Mouse (Mus musculus): ENCODE results near the gene Hccs. TPM values are rescaled to one million over a fixed set of nuclear protein-coding genes. Genes with fewer than 3 reads are reported as not detected.
A peak's percentile ranks its signal among the peaks of the same experiment; 100 is the strongest.

Hccs gene
- polyA plus RNA-seq (2012; rRNA removed) (21.4 and 21.7 TPM in 2 replicates), polyA plus RNA-seq (2014; fragmentation: Nextera tagmentation; extraction: Ambion mirVana) (30.9 and 33.4 TPM in 2 replicates)

DNA sequence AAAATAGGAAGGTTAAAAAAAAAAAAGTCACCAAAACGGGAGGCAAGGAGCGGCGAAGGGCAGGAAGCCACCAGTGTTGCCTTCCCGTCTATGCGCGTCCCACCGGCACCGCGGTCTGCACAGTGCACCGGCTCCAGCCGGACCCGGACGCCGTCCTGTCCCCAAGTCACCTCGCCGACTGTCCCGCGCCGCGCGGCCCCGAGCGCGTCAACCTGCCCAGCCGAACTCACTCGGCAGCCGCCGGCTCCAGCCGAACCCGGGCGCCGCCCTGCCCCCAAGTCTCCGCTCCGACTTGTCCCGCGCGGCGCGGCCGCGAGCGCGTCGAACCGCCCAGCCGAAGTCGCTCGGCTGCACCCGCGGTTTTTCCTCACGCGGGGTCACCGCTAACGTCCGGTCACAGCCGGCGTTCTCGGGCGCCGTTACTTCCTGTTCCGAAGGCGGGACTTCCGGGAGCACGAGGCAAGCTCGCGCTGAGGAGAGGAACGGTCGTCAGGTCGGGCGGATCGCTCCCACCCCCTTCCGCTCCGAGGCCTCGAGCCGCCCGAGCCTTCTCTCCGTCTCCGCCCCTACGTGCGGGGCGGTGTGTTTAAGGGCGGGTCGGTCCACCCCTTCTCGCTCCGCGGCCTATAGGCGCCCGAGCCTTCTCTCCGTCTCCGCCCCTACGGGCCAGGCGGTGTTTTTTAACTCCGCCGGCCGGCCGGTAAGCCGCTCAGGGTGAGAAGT is at the start of gene Hccs:
Hccs (minus strand) TSS at position 428 of the 723 bp plus-strand sequence.
- Histone ChIP-seq H3K27ac (replicated peaks; ENCODE audit: low read depth, low read length) (peak within 1 kb of the TSS; percentile 72), H3K9ac (ENCODE audit: low read depth, low read length, severe bottlenecking) (peak within 1 kb of the TSS; percentile 77), H3K27me3 (ENCODE audit: control insufficient read depth, insufficient read depth, low read length) (no peaks in the 10 kb centered on the region), H3K4me1 (ENCODE audit: control insufficient read depth, insufficient read depth, low read length) (peaks cover 2% of the 10 kb centered on the region; the same call in 1 of the 2 replicates), H3K9me3 (ENCODE audit: control insufficient read depth, low read length) (no peaks in the 10 kb centered on the region), H3K36me3 (ENCODE audit: control insufficient read depth, insufficient read depth, low read length) (peaks cover 6% of the 10 kb centered on the region; the same call in 1 of the 2 replicates), H3K4me3 (replicated peaks; ENCODE audit: low read length) (peak within 1 kb of the TSS; percentile 56), H3K4me2 (replicated peaks; ENCODE audit: low read depth, low read length, severe bottlenecking) (peak within 1 kb of the TSS; percentile 51)
- DNase-seq (ENCODE audit: low spot score) = peak; percentile 90
- WGBS = 26% methylated on average over 65 of the region's 97 CpGs
- TF ChIP-seq POLR2A (IDR thresholded peaks at IDR 0.05; ENCODE audit: borderline replicate concordance, extremely low read depth, insufficient read depth, insufficient read length) = 0 out of 2 replicates have a peak, but pooled peaks have one; percentile 9
- peak; percentile 99 for ATAC-seq (ENCODE audit: low FRiP score, low read depth)

DNA sequence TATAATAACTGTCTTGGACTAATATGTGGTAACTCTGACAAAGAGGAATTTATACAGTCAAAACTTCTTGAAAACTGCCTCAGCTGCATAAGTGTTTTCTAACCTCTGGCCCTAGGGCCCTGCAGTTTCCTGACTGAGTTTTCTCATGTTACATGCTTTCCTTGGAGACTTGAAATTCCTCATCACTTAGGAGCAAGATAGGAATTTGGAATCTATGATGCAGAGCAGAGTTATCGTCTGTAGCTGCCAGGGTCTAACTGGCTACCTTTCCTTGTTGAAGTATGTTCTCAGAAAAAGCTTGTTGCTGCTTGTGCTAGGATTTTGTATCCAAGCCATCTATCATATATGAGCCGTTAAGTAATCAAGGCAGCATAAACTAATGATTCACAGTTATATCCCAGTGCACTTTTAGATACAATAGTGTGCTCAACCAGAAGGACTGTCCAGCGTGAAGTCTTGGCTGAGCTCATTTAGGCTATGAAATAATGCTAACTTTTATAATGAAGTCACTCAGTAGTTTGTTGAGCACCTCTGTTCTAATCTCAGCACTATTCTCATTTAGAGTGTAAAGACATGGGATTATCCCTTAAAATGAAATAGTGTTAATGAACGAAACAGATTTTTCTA is 37.1 kb upstream of the Hccs start:
- Histone ChIP-seq H3K4me1 (ENCODE audit: control insufficient read depth, insufficient read depth, low read length) (no peaks in the 10 kb centered on the region), H3K27me3 (ENCODE audit: control insufficient read depth, insufficient read depth, low read length) (no peaks in the 10 kb centered on the region), H3K4me3 (replicated peaks; ENCODE audit: low read length) (no peak overlapping the region), H3K36me3 (ENCODE audit: control insufficient read depth, insufficient read depth, low read length) (no peaks in the 10 kb centered on the region), H3K9ac (ENCODE audit: low read depth, low read length, severe bottlenecking) (no peak overlapping the region), H3K27ac (replicated peaks; ENCODE audit: low read depth, low read length) (no peak overlapping the region), H3K9me3 (ENCODE audit: control insufficient read depth, low read length) (no peaks in the 10 kb centered on the region), H3K4me2 (replicated peaks; ENCODE audit: low read depth, low read length, severe bottlenecking) (no peak overlapping the region)
- no peak for TF ChIP-seq POLR2A (IDR thresholded peaks at IDR 0.05; ENCODE audit: borderline replicate concordance, extremely low read depth, insufficient read depth, insufficient read length)
- ATAC-seq (ENCODE audit: low FRiP score, low read depth) (no peak), DNase-seq (ENCODE audit: low spot score) (peak; percentile 4)
- 75% methylated on average over 4 of the region's 4 CpGs for WGBS

DNA sequence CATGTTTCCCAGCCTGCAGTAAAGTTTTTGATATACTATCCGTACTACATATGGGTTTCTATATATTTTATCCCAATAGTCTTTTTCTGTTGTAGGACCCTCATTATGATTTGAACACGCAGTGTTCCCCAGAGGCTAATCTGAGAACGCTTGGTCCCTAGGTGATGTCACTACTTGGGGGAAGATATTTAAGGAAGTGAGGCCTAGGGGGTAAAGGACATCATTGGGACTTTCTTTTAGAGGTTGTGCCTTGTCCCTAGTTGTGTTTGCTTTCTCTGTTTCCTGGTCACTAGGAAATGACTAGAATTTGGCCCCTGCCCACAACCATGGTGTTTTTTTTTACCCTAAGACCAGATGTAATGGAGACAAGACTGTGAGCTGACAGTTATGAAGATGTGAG is 18.0 kb upstream of the Hccs start:
- ATAC-seq (ENCODE audit: low FRiP score, low read depth) (no peak), DNase-seq (ENCODE audit: low spot score) (no peak)
- 67% methylated on average over 3 of the region's 3 CpGs for WGBS
- Histone ChIP-seq H3K27ac (replicated peaks; ENCODE audit: low read depth, low read length) (no peak overlapping the region), H3K4me2 (replicated peaks; ENCODE audit: low read depth, low read length, severe bottlenecking) (no peak overlapping the region), H3K4me3 (replicated peaks; ENCODE audit: low read length) (no peak overlapping the region), H3K9ac (ENCODE audit: low read depth, low read length, severe bottlenecking) (no peak overlapping the region), H3K36me3 (ENCODE audit: control insufficient read depth, insufficient read depth, low read length) (no peaks in the 10 kb centered on the region), H3K27me3 (ENCODE audit: control insufficient read depth, insufficient read depth, low read length) (no peaks in the 10 kb centered on the region), H3K9me3 (ENCODE audit: control insufficient read depth, low read length) (no peaks in the 10 kb centered on the region), H3K4me1 (ENCODE audit: control insufficient read depth, insufficient read depth, low read length) (no peaks in the 10 kb centered on the region)
- TF ChIP-seq POLR2A (IDR thresholded peaks at IDR 0.05; ENCODE audit: borderline replicate concordance, extremely low read depth, insufficient read depth, insufficient read length) = no peak

DNA sequence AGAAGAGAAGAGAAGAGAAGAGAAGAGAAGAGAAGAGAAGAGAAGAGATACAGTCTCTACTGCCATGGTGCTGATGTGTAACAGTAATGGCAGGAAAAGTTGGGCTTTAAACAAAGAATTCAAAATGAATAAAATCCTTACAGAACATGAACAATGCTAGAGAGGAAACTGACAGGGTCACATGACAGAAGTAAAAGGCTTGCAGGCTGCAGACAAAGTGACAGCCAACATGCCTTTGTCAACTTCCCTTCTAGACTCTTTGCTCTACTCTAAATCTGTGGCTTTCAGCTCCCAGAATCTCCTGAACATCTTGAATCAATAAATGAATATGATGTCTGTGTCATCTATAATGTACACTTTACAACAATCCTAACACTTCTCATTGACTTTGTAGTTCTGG is 17.4 kb upstream of the Hccs start:
- Histone ChIP-seq H3K4me2 (replicated peaks; ENCODE audit: low read depth, low read length, severe bottlenecking) (no peak overlapping the region), H3K27ac (replicated peaks; ENCODE audit: low read depth, low read length) (no peak overlapping the region), H3K4me3 (replicated peaks; ENCODE audit: low read length) (no peak overlapping the region), H3K9me3 (ENCODE audit: control insufficient read depth, low read length) (no peaks in the 10 kb centered on the region), H3K36me3 (ENCODE audit: control insufficient read depth, insufficient read depth, low read length) (no peaks in the 10 kb centered on the region), H3K9ac (ENCODE audit: low read depth, low read length, severe bottlenecking) (no peak overlapping the region), H3K4me1 (ENCODE audit: control insufficient read depth, insufficient read depth, low read length) (no peaks in the 10 kb centered on the region), H3K27me3 (ENCODE audit: control insufficient read depth, insufficient read depth, low read length) (no peaks in the 10 kb centered on the region)
- TF ChIP-seq POLR2A (IDR thresholded peaks at IDR 0.05; ENCODE audit: borderline replicate concordance, extremely low read depth, insufficient read depth, insufficient read length) = no peak
- DNase-seq (ENCODE audit: low spot score) (no peak), ATAC-seq (ENCODE audit: low FRiP score, low read depth) (no peak)

DNA sequence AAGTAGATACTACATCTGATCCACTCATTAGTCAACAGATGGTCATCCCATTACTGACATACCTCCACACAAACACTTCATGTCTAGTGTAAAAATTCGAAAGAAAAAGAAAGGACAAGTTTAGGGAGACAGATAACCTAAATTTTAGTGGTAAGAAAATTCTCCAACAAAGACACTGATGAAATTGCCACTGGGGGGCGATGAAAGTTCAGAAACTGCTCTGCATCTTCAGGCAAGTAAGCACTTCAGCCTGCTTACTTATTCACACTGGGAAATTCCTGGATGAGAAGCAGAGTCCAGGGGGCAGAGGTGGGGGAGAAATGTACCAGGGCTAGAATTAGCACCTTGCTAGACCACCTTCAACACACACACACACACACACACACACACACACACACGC is 12.1 kb upstream of the Hccs start:
- no peak overlapping the region for H3K27ac ChIP-seq (replicated peaks; ENCODE audit: low read depth, low read length)
- H3K36me3 ChIP-seq (ENCODE audit: control insufficient read depth, insufficient read depth, low read length) = no peaks in the 10 kb centered on the region
- ATAC-seq (ENCODE audit: low FRiP score, low read depth) (no peak), DNase-seq (ENCODE audit: low spot score) (peak; percentile 65)
- no peak for TF ChIP-seq POLR2A (IDR thresholded peaks at IDR 0.05; ENCODE audit: borderline replicate concordance, extremely low read depth, insufficient read depth, insufficient read length)
- no peaks in the 10 kb centered on the region for H3K4me1 ChIP-seq (ENCODE audit: control insufficient read depth, insufficient read depth, low read length)
- no peak overlapping the region for H3K9ac ChIP-seq (ENCODE audit: low read depth, low read length, severe bottlenecking)
- WGBS = 34% methylated on average over 3 of the region's 3 CpGs
- H3K4me3 ChIP-seq (replicated peaks; ENCODE audit: low read length) = no peak overlapping the region
- H3K9me3 ChIP-seq (ENCODE audit: control insufficient read depth, low read length) = no peaks in the 10 kb centered on the region
- no peak overlapping the region for H3K4me2 ChIP-seq (replicated peaks; ENCODE audit: low read depth, low read length, severe bottlenecking)
- no peaks in the 10 kb centered on the region for H3K27me3 ChIP-seq (ENCODE audit: control insufficient read depth, insufficient read depth, low read length)

All from limb, embryonic 14.5 days (tissue).